Mouse (Mus musculus) cortical plate, adult 2 months (tissue): Measurements from ENCODE around the gene Bloc1s1.

Source experiments
- CTCF ChIP-seq: fragments of 200-500 bp; IDR thresholded peaks from 2 replicates; pipeline ENCODE4 v1.5.1; 2011; ENCODE audit warnings: mild to moderate bottlenecking, control low read depth, low read length; ENCODE audit not compliant: insufficient read depth; ENCODE audit errors: extremely low read depth
- POLR2A ChIP-seq: fragments of 200-500 bp; IDR thresholded peaks from 2 replicates; pipeline ENCODE4 v1.6.1; 2011; ENCODE audit warnings: mild to moderate bottlenecking, low read length, control low read depth; ENCODE audit not compliant: insufficient read depth; ENCODE audit errors: extremely low read depth

- TF ChIP-seq CTCF (no peak), POLR2A (no peak)
These were observed 14.2 kb downstream of the Bloc1s1 start for GRCm38 (mm10) chr10:128909567-128910028.
